Mouse (Mus musculus): Measurements from ENCODE around the gene Dab2ip. TPM values are rescaled to one million over a fixed set of nuclear protein-coding genes. Genes with fewer than 3 reads are reported as not detected.

Dab2ip gene
- total and polyA plus RNA-seq, 2 experiments, result 4.1 to 8.4 TPM

GRCm38 (mm10) chr2:35723267-35723666, 165.2 kb downstream of the Dab2ip start:
- WGBS, result 96% methylated on average over 6 of the region's 6 CpGs
- H3K79me2 ChIP-seq (ENCODE audit: control insufficient read depth, insufficient read depth, low read length), result 0 out of 2 replicates have a peak, but pooled peaks cover 4% of the 10 kb centered on the region
- no peak overlapping the region for H3K27ac ChIP-seq (replicated peaks; ENCODE audit: insufficient read depth, low read depth, low read length)
- no peaks in the 10 kb centered on the region for H3K4me1 ChIP-seq (ENCODE audit: control insufficient read depth, insufficient read depth, low read length)
- TF ChIP-seq CTCF (IDR thresholded peaks at IDR 0.05; ENCODE audit: low read depth, low read length) (no peak), POLR2A (IDR thresholded peaks at IDR 0.05; ENCODE audit: extremely low read depth, insufficient read depth, low read length) (no peak)
- peaks cover 6% of the 10 kb centered on the region; the same call in 1 of the 2 replicates for H3K36me3 ChIP-seq (ENCODE audit: control insufficient read depth, insufficient read depth, low read length)
- no peak for DNase-seq (ENCODE audit: extremely low read depth, low read depth, low spot score)
- no peak overlapping the region for H3K4me3 ChIP-seq (ENCODE audit: insufficient read depth, low read depth, low read length)
- no peak overlapping the region for H3K9ac ChIP-seq (ENCODE audit: low read depth, low read length)
- H3K27me3 ChIP-seq (ENCODE audit: control insufficient read depth, insufficient read depth, low read length), result no peaks in the 10 kb centered on the region

DNA sequence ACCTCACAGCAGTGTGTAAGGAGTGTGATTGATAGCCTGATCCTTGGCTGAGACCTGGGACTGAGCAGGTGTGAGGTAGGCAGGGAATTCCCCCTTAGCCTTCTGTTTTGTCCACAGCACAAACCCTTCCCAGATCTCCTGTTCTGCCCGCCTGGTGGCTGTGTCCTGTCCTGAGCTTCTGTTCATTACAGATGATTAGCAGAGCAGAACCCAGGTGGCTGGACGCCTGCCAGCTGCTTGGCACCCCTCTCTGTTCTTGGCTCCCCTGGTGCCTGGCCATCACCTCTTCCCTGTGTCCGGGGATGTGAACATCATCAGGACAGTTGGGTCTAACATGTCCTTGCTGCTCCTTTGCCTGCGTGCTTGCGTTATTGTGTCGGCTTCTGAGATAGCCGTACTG, 165.6 kb downstream of the Dab2ip start:
- H3K9ac ChIP-seq (ENCODE audit: low read depth, low read length), result no peak overlapping the region
- H3K27ac ChIP-seq (replicated peaks; ENCODE audit: insufficient read depth, low read depth, low read length), result no peak overlapping the region
- no peak overlapping the region for H3K4me3 ChIP-seq (ENCODE audit: insufficient read depth, low read depth, low read length)
- DNase-seq (ENCODE audit: extremely low read depth, low read depth, low spot score), result no peak
- no peaks in the 10 kb centered on the region for H3K27me3 ChIP-seq (ENCODE audit: control insufficient read depth, insufficient read depth, low read length)
- 0 out of 2 replicates have a peak, but pooled peaks cover 4% of the 10 kb centered on the region for H3K79me2 ChIP-seq (ENCODE audit: control insufficient read depth, insufficient read depth, low read length)
- peaks cover 6% of the 10 kb centered on the region; the same call in 1 of the 2 replicates for H3K36me3 ChIP-seq (ENCODE audit: control insufficient read depth, insufficient read depth, low read length)
- TF ChIP-seq POLR2A (IDR thresholded peaks at IDR 0.05; ENCODE audit: extremely low read depth, insufficient read depth, low read length), result no peak
- TF ChIP-seq CTCF (IDR thresholded peaks at IDR 0.05; ENCODE audit: low read depth, low read length), result no peak
- H3K4me1 ChIP-seq (ENCODE audit: control insufficient read depth, insufficient read depth, low read length), result no peaks in the 10 kb centered on the region
- 92% methylated on average over 7 of the region's 7 CpGs for WGBS

GRCm38 (mm10) chr2:35728633-35729032, 170.6 kb downstream of the Dab2ip start:
- H3K4me3 ChIP-seq (ENCODE audit: insufficient read depth, low read depth, low read length), result no peak overlapping the region
- TF ChIP-seq POLR2A (IDR thresholded peaks at IDR 0.05; ENCODE audit: extremely low read depth, insufficient read depth, low read length) (no peak), CTCF (IDR thresholded peaks at IDR 0.05; ENCODE audit: low read depth, low read length) (no peak)
- no peaks in the 10 kb centered on the region for H3K27me3 ChIP-seq (ENCODE audit: control insufficient read depth, insufficient read depth, low read length)
- H3K36me3 ChIP-seq (ENCODE audit: control insufficient read depth, insufficient read depth, low read length), result peaks cover 2% of the 10 kb centered on the region; the same call in 1 of the 2 replicates
- H3K9ac ChIP-seq (ENCODE audit: low read depth, low read length), result no peak overlapping the region
- no peaks in the 10 kb centered on the region for H3K4me1 ChIP-seq (ENCODE audit: control insufficient read depth, insufficient read depth, low read length)
- H3K27ac ChIP-seq (replicated peaks; ENCODE audit: insufficient read depth, low read depth, low read length), result peak overlapping the region; percentile 37
- DNase-seq (ENCODE audit: extremely low read depth, low read depth, low spot score), result no peak
- WGBS, result 53% methylated on average over 5 of the region's 5 CpGs
- H3K79me2 ChIP-seq (ENCODE audit: control insufficient read depth, insufficient read depth, low read length), result no peaks in the 10 kb centered on the region

DNA sequence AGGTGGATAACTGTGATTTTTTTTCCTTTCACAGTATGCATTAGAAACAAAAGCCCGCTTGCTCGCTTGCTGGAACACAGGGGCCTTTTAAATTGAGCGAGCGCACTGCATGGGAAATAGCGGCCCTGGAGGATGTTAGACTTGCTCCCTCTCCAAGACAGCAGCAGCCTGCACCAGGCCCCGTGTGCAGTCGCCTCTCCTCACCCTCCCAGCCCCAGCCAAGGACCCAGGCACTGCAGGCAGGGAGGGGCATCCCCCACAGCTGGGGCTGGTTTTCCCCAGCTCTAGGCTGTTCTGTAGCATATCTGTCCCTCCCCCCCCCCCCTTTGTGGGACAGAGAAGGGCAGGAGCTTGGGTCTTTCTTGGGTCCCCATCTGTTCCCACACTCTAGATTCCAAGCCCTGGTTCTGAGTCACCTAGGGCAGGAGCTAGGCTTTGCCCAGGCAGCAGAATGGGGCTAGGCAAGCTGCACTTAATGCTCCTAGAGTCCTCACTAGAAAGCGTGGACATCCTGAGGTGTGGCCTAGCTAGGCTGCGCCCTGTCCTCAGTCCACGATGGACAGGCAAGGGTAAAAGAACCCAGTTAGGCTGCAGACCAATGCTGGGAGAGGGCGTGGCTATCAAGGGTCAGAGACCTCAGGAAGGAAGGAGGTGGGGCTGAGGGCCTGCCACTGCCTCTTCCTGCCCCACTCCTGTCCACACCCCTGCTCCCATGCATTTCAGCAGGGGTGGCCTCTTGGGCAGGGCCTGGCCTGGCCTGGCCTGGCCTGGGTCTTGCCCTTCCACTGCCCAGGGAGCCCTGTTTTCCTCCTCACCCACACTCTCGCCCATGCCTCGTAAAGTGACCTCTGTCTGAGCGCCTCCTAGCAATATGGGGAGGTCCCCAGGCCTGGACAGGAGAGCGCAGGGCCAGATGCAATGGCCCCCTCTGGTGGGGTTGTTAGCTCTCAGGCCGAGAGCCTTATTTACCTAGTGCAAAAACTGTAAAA, 171.3 kb downstream of the Dab2ip start:
- Histone ChIP-seq H3K27ac (replicated peaks; ENCODE audit: insufficient read depth, low read depth, low read length) (peak overlapping the region; percentile 37), H3K36me3 (ENCODE audit: control insufficient read depth, insufficient read depth, low read length) (peaks cover 2% of the 10 kb centered on the region; the same call in 1 of the 2 replicates)
- 70% methylated on average over 16 of the region's 16 CpGs for WGBS

DNA sequence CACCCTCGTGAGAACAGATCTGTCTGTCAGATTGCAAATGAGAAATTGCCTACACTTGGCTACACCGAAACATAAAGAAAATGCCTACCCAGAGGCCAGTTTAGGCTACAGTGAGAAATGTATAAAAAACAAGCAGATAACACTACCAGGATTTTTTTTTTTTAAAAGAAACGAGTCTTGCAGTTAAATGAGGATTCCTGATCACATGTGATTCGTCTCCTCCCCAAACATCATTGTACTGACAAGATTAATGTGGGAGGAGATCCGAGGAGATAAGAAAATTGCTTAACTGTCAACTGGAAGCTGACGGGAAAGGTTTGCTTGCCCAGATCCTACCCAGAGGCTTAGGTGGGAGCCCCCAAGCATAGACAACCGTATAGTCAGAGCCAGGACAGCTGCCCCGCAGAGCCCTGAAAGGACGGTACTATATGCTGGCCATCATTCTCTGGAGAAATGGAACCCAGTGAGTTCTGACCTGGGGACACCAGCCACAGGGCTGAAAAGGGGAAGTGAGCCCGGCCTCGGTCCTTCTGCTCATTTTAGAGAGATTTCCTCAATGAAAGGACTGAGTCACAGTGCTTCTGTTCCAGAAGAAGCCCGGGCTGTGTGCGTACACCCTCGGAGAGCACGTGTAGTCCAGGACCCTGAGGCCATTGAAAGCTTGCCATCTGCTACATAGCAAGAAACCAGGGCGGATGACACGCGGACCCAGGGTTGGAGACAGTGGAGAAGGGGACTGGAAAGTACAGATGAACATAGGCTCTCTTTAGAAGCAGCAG, 173.8 kb downstream of the Dab2ip start:
- H3K9ac ChIP-seq (ENCODE audit: low read depth, low read length), result no peak overlapping the region
- no peaks in the 10 kb centered on the region for H3K4me1 ChIP-seq (ENCODE audit: control insufficient read depth, insufficient read depth, low read length)
- no peaks in the 10 kb centered on the region for H3K79me2 ChIP-seq (ENCODE audit: control insufficient read depth, insufficient read depth, low read length)
- no peak overlapping the region for H3K4me3 ChIP-seq (ENCODE audit: insufficient read depth, low read depth, low read length)
- 74% methylated on average over 18 of the region's 18 CpGs for WGBS
- H3K27ac ChIP-seq (replicated peaks; ENCODE audit: insufficient read depth, low read depth, low read length), result no peak overlapping the region
- no peaks in the 10 kb centered on the region for H3K27me3 ChIP-seq (ENCODE audit: control insufficient read depth, insufficient read depth, low read length)
- no peaks in the 10 kb centered on the region for H3K36me3 ChIP-seq (ENCODE audit: control insufficient read depth, insufficient read depth, low read length)
- no peak for TF ChIP-seq CTCF (IDR thresholded peaks at IDR 0.05; ENCODE audit: low read depth, low read length)
- no peak for TF ChIP-seq POLR2A (IDR thresholded peaks at IDR 0.05; ENCODE audit: extremely low read depth, insufficient read depth, low read length)
- DNase-seq (ENCODE audit: extremely low read depth, low read depth, low spot score), result peak; percentile 14

More for the DNA sequence above, 171.3 kb downstream of the Dab2ip start:
- TF ChIP-seq CTCF (IDR thresholded peaks at IDR 0.05; ENCODE audit: low read depth, low read length), result peak; percentile 35
- no peak for TF ChIP-seq POLR2A (IDR thresholded peaks at IDR 0.05; ENCODE audit: extremely low read depth, insufficient read depth, low read length)
- Histone ChIP-seq H3K9ac (ENCODE audit: low read depth, low read length) (no peak overlapping the region), H3K4me1 (ENCODE audit: control insufficient read depth, insufficient read depth, low read length) (no peaks in the 10 kb centered on the region), H3K27me3 (ENCODE audit: control insufficient read depth, insufficient read depth, low read length) (no peaks in the 10 kb centered on the region), H3K4me3 (ENCODE audit: insufficient read depth, low read depth, low read length) (no peak overlapping the region), H3K79me2 (ENCODE audit: control insufficient read depth, insufficient read depth, low read length) (no peaks in the 10 kb centered on the region)
- peak; percentile 24 for DNase-seq (ENCODE audit: extremely low read depth, low read depth, low spot score)

All from liver, adult 2 months (tissue).